Mouse (Mus musculus): ENCODE data around the gene Stag1.

Stag1 gene

DNA sequence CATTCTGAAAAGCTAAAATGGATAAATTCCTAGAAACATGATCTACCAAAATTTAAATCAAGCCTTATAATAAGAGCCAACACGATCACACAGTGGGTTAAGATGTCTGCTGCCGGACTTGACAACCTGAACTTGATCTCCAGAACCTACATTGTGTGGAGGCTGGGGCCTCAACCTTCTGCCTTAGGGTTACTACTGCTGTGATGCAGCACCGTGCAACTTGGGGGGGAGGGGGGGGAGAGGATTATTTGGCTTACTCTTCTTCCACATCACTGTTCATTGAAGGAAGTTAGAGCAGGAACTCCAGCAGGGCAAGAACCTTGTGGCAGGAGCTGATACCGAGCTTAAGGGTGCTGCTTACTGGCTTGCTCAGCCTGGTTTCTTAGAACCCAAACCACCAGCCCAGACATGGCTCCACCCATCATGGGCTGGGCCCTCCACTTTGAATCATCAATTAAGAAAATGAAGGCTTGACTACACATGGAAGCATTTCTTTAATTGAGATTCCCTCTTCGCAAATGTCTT, 365.4 kb downstream of the Stag1 start:
- in situ Hi-C loops (cut with MboI) = no loop called here

DNA sequence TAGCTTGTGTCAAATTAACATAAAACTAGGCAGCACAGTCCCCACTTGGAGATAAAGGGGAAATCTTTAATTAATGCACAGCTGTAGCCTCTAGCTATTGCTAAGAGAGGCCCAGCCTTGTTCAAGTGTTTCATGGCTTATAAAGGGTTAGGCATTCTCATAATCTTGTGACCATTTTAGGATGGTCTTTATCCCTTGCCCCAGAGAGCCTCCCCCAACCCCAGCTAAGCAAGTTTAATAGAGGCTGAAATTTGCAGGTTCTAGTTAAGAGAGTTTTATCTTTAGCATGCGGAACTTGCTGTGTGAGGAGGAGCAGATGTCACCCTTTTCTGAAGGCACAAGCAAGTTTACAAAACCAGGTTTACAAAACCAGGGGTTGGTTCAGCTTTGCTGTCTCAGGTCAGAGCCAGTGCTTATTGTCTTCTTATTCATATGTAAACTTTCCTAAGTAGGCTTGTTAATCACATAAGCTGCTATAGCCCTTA, 365.9 kb downstream of the Stag1 start:
- in situ Hi-C loops (cut with MboI) = no loop called here

DNA sequence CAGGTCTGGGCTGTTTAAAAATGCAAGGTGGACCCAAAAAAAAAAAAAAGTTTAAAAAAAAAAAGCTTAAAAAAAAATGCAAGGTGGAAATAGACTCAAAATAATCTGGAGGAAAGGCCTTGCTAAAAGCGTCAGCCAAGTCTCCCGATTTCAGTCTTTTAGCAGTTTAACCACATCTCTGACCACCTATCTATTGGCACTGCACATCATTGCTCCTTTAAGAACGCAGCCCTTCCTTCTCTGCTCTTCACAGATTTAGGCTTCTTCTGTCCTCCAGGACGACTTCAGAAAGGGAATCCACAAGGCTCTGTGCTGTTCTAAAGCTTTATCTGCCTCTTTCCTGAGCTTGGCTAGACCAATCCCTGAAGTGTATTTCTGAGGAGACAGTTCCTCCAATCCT, 366.5 kb downstream of the Stag1 start:
- in situ Hi-C loops (cut with MboI) = no loop called here

DNA sequence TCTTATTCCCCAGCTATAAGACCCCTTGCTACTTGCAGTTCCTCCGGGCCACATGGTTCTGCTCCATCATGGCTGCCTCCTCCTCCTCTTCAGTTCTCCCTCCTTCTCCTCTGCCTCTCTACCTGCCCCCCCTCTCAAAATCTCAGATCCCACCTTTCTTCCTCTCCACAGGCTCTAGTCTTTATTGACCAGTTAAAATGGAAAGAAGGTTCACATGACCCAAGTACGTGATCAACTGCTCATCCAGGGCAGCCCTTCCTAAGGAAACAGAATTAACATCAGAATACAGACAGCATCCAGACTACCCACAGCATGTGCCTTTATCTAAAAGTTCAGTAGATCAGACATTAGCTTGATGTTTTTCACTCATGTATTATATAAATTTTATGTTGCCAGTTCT, 371.9 kb downstream of the Stag1 start:
- in situ Hi-C loops (cut with MboI) = no loop called here

DNA sequence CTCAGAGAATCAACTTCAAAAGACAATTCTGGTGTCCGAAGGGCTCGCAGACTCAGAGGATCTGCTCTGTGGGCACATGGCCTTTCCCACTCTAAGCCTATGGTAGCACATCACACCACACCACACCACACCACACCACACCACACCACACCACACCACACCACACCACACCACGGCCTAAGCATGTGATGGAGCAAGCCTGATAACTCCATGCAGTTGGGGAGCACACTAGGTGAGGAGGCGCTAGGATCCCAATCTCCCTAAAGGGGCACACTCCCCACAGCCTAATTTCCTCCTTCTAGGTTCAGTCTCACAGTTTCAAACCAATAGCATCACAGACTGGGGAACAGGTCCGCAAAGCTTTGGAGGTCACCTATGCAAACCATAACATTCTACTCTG, 381.1 kb downstream of the Stag1 start:
- in situ Hi-C loops (cut with MboI) = no loop called here

DNA sequence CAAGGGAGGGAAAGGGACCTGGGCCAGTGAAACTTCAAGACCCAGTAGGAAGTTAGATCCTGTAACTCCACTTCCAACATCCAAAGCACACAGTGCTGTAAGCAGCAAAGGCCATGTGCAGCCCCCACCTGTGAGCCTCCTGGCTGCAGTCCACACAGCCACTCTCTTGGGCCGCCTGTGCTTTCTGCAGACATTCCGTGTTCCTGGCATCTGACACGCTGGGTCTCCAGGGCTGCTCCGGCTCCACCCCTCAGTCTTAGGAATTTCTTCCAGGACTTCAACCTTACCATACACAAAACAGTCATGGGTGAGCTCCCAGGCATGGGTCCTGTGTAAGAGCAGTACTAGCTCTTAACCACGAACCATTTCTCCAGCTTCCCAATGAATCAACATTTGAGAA, 381.7 kb downstream of the Stag1 start:
- in situ Hi-C loops (cut with MboI) = no loop called here

DNA sequence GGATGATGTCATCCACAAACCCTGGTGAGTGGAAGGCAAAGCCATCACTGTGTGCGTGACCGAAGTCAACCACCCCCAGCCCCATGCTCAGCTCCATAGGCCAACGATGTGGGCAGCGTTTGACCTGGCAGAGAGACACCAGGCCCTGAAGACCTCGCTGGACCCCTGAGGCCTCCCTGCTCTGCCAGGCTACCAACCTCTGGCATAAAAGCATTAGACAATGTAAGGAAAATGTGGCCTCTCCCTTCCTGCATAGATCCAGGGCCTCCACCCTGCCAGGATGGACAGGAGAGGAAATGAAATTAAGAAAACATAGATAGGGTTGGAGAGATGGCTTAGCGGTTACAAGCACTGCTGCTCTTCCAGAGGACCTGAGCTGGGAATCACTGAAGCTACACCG, 385.2 kb downstream of the Stag1 start:
- in situ Hi-C loops (cut with MboI) = no loop called here

DNA sequence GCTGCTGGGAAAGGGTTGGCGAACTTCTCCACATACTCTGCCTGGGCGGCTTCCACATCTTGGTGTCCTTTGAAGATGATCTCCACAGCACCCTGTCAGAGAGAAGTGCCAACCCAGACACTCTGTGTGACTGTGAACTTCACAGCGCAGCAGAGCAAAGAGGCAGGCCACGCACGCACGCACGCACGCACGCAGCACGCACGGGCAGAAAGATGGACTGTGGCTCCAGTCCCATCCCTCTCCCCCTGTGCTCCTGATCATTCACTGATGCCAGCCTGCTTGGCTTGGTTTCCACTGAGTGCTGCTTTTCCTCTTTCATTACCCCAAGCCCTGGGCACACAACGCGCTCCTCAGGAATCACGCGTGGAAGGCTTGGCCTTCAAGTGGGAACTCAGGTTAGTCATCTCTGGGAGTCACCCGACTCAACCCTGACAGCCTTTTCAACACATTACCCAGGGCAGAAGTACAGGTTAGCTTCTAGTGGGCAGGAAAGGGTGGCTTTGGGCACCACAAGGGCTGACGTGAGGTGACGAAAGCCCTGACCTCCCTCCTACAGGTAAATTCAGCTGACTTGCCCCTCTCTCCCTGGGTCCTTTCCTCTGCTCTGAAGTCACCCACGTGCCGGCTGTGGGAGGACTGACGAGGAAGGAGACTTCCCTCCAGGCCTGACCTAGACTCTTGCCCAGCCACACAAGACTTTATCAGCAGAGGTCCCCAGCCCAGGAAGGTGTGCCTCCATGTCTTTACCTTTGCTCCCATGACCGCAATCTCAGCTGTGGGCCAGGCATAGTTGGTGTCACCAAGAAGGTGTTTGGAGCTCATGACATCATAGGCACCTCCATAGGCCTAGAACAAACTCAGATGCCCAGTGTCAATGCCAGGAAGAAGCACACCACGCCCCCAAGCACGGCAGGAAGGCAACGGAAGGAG, 387.0 kb downstream of the Stag1 start:
- in situ Hi-C loops (cut with MboI) = no loop called here

DNA sequence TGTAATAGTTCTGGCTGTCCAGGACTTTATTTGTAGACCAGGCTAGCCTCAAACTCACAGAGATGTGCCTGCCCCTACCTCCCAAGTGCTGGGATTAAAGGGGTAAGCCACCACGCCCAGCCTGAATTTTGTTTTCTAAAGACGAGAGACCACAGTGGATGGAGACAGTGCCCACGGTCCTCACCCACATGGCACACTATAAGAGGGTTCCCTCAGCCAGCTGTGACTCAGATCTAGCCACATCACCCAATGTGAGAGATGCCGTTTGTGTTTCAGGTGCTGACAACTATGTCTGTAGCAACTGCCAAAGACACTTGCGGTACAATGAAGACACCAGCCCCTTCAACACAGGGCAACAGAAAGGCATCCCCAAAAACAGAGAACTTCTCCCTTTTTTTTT, 389.4 kb downstream of the Stag1 start:
- in situ Hi-C loops (cut with MboI) = no loop called here

DNA sequence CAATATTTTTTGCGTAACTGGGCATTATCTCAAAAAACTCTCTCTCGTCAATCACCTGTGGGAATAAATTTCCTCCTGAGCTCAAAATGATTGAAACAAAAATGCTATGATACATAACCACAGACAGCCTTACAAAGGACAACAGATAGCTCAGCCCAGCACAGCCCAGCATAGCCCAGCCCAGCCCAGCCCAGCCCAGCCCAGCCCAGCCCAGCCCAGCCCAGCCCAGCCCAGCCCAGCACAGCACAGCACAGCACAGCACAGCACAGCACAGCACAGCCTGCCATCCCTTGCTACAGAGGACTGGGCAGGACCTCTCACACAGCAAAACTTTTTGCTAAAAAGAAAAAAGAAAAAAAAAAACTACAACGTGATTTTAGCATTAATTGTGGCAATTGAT, 390.3 kb downstream of the Stag1 start:
- in situ Hi-C loops (cut with MboI) = no loop called here

DNA sequence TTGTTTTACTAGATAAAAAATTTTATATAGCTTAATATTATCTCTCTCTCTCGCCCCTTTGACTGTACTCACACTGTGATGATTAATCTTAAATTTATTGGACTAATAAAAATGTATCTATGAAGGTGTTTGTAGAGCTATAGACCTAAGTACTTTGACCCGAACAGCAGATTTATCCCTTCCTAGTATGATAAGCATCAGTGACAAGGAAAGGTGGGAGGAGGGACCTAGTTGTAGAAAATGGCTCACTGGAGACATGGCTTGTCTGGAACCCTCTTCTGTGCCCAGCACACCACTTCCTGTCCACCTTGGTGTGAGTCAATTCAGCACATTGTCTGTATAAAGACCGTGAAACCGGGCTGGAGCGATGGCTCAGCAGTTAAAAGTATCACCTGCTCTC, 393.0 kb downstream of the Stag1 start:
- in situ Hi-C loops (cut with MboI) = no loop called here

DNA sequence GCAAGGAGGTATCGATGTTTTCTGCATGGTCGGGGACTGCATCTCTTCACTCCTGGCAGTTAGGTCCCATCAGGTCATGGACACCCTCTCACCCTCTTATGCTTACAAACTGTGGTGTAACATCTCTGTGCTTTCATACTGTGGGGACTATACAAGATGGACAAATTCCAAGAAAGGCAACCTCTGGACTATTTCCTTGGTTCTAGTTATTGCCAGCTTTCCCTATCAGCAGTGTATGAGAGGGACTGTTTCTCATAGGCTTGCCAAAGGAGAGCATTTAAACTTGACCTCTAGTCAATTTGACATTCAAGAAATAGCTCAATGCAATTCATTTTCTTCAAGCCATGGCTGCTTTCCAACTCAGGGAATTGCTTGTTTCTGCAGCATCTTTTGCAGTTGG, 393.7 kb downstream of the Stag1 start:
- in situ Hi-C loops (cut with MboI) = no loop called here

DNA sequence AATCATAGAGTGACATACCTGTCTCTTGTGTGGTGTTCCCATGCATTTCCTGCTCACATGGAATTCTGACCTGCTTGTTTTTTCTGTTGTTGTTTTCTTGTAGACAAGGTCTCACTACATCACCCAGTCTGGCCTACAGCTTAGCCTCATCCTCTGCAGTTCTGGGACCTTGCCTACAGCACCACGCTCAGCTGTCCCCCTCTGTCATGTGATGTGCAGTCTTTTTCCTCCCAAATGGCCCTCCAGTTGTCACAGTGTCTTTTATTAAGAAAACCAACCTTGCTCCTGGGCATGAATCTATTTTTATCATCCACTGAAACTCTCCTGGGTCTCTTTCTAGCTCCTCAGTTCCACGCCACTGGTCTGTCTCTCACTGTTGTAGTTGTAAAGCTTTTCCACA, 394.6 kb downstream of the Stag1 start:
- in situ Hi-C loops (cut with MboI) = no loop called here

DNA sequence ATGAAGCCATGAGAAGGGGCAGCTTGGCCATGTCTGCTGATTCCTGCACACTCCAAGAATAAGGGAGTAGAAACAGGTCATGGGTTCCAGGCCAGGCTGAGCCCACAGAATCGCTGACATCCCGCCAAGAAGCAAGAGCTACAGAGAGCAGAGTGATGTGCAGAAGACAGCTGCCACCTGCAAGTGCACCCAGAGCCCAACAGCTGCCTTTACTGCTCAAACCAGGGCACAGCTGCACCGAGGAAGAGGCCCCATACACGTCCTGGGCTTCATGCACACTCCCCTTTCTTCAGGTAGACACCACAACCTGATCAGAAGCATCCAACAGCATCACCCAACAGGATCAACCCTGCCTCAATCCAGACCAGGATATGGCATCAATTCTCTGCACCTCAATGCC, 396.3 kb downstream of the Stag1 start:
- in situ Hi-C loops (cut with MboI) = no loop called here

DNA sequence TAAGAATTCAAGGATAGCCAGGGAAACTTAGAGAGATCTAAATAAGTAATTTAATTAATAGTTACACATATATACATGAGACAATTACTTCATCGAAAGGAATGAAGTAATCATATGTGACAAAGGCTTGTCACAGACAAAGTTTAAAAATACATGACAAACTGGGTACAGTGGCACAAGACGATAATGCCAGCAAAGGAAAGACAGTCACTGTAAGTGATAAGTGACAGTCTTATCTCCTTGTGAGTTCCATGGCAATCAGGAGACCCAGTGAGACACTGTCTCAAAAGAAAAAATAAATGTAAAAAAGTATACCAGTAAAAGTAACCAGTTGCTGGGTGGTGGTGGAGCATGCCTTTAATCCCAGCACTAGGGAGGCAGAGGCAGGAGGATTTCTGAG, 399.5 kb downstream of the Stag1 start:
- in situ Hi-C loops (cut with MboI) = no loop called here

DNA sequence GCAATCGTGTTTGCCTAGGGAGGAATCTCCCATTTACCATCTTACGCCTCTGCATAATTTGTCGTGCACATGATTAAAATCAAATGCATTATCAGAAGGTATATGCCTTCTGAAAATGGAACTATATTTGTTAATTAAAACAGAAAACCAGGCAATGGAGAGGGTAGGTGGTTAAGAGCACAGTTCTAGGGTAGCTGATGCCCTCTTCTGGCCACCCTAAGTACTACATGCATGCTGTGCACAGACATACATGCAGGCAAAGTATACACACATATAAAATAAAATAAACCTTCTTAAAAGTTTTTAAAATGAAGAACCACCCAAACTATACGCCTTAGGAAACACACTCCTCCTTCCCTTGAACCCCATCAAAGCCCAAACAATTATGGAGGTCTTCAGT, 404.5 kb downstream of the Stag1 start:
- in situ Hi-C loops (cut with MboI) = no loop called here

DNA sequence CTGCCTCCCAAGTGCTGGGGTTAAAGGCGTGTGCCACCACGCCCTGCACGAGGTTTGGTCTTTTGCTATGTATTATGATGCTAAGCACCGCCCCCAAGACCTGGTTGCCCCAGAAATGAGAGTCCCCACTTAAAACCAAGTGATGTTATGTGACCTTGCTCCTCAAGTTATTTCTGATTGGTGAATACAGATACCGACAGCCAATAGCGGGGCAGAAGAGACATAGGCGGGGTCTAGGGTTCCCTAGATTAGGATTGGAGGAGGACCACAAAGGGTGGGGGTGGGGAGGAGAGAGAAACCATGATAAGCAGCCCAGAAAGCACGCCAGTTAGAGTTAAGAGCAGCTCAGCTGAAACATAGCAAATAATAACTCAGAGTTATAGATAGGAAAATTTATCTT, 405.2 kb downstream of the Stag1 start:
- in situ Hi-C loops (cut with MboI) = no loop called here

DNA sequence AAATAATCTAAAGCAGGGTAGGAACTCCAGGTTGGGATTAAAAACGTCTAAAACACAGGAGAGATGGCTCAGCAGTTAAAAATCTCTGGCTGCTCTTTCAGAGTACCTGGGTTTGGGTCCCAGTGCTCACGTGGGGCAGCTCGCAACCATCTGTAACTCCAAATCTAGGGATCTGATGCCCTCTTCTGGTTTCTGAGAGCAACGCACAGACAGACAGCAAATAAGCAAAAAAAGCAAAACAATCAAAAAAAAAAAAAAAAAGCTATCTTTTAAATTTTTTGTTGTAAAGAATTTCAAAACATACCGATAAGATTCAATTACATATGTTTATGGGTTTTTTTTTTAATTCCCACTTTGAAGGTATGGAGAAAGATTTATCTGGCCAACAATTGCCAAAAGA, 405.7 kb downstream of the Stag1 start:
- in situ Hi-C loops (cut with MboI) = no loop called here

DNA sequence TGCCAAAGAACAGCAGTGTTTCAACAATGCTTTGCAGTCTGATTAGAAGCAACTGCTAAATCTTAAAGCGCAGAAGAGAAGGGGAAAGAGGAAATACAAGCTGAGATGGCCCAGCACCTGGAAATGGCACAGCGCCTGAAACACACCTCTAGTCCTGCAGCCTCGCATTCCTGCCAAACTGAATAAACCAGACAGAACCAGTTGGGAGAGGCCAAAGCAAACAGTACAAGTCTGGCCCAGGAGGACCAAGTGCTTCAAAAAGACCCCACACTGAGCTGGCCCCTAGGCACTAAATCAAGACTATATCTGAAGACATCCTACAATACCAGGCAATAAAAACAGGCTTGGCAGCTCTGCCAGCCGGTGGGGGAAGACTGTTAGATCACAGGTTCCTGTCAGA, 408.3 kb downstream of the Stag1 start:
- in situ Hi-C loops (cut with MboI) = no loop called here
